Mouse (Mus musculus) gastrocnemius, postnatal 4 days (tissue): ENCODE results near the gene 1110059G10Rik. TPM values are rescaled to one million over a fixed set of nuclear protein-coding genes. Genes with fewer than 3 reads are reported as not detected.

Source experiments
- DNase-seq, 2 experiments: peaks; one replicate each; pipeline ENCODE4 v3.0.0; 2021 to 2022; ENCODE audit warnings: low spot score in 2 of 2, mixed read lengths in 2 of 2
- long read RNA-seq, 2 experiments: library from polyadenylated mRNA; stranded (forward); transcript quantifications; one replicate each; pipeline ENCODE4 v2.0.0; 2021
- total RNA-seq, 2 experiments: library from RNA; stranded (reverse); gene quantifications; 2 replicates each; pipeline ENCODE4 v1.2.3; 2021

Gene 1110059G10Rik
- total RNA-seq = 10 to 100 TPM; 18.1 to 20.7 TPM
- long read RNA-seq, experiment 1, transcript 1110059G10Rik-201 (3 exons, 3,361 nt) = major isoform, 7 of 10 reads
- long read RNA-seq, experiment 1, partial matches to known transcripts = 1 of 10 reads
- long read RNA-seq, experiment 1, other reads (novel, unspliced or antisense) = 2 of 10 reads
- long read RNA-seq, experiment 2, transcript 1110059G10Rik-201 (3 exons, 3,361 nt) = major isoform, 9 of 11 reads
- long read RNA-seq, experiment 2, partial matches to known transcripts = 1 of 11 reads
- long read RNA-seq, experiment 2, other reads (novel, unspliced or antisense) = 1 of 11 reads

DNA sequence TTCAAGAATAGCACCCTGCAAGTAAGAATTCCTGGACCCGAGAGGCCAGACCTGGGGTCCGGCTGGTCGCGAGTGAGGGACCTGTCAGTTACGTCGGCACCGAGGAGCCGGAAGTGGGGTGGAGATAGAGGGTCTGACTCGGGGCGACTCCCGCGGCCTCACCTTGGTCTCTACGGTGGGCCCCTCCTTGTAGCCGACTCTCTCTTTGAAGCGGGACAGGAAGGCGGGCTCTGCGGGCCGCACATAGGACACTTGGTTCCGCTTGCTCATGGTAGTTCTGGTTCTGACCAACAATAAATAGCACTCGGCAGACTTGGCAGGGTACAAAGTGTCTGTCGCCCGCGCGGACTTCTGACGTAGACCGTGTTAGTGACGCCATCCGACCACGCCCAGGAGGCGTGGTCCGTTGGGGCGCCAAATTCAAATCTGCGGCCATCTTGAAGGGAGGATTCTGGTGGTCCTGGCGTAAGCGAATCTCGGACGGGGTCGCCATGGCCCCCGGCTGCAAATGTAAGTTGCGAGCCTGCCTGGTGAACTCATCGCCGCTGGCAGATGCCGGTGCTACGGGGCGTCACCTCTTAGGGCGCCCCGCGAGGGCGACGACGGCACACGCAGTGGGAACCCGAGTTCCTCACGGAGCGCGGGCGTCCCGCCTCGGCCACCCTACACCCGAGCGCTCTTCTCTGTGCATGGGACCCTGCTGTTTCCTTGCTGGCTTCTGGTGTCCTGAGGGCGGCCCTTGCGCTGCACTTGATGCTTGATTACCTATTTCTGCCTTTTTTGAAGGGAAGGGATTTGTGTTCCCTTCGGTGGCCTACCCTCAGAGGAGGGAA is at the start of gene 1110059G10Rik, which contains the start of gene Kif15:
TSS of gene 1110059G10Rik (minus strand) at position 358 of the 833 bp plus-strand sequence.
TSS of gene Kif15 (plus strand) at position 404 of the 833 bp plus-strand sequence.
- peak; percentile 90 to 93 for DNase-seq

GRCm38 (mm10) chr9:122999193-122999586 is 48.4 kb upstream of the 1110059G10Rik start:
- no peak for DNase-seq

- DNase-seq = no peak
Observed at GRCm38 (mm10) chr9:122998406-122999192, 47.8 kb upstream of the 1110059G10Rik start.

GRCm38 (mm10) chr9:122928915-122929314 is 21.9 kb downstream of the 1110059G10Rik start:
- no peak for DNase-seq

GRCm38 (mm10) chr9:122922936-122923381 is 27.8 kb downstream of the 1110059G10Rik start, which contains the start of gene Zfp105:
TSS of gene Zfp105 (plus strand) at chr9:122923072.
- peak; percentile 51 to 78 for DNase-seq

DNA sequence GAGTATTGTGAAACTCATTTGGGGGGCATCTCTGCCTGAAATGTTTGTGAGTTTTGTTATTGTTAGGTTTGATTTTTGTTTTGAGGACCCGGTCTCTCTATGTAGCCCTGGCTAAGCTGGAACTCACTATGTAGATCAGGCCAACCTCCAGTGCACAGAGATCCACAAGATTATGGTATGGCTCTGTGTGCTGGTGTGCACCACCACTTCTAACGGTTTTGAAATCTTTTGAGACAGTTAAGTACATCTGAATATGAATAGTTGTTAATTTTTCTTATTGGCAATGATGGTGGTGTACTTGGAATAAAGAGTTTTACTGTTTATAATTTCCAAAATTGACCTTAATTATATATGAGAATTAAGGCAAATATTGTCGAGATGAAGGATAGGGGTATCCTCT is 28.4 kb downstream of the 1110059G10Rik start:
- no peak for DNase-seq

- DNase-seq = peak; percentile 33 to 72
Observed at GRCm38 (mm10) chr9:122902717-122903535, 47.9 kb downstream of the 1110059G10Rik start.

DNA sequence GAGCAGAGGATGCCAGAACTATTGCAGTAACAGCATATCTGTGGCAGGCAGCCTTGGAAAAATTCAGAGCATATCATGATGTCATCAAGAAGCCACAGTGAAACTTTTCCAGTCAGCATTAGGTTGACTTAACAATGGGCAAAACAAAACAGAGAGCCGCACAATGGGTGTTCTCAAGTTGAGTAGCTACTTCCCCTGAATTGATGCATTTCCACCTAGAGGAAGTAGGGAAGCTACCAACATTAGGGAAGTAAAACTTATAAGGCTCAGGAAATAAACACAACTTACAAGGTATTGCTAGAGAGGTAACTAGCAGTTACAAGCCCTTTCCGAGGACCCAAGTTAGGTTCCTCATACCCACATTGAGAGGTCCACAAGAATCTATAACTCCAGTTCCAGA is 49.8 kb downstream of the 1110059G10Rik start:
- no peak for DNase-seq

Other genes with a start within 250 kb of the 1110059G10Rik start
- not detected for gene Topaz1, start 203.7 kb downstream of the 1110059G10Rik start, total RNA-seq
- 10 to 100 TPM; 12.7 to 19.9 TPM for gene Tcaim, start 145.5 kb downstream of the 1110059G10Rik start, total RNA-seq
- gene Gm35549, start 107.0 kb downstream of the 1110059G10Rik start, total RNA-seq = not detected
- 10 to 100 TPM; 65.9 to 76.5 TPM for gene Zfp445, start 85.0 kb downstream of the 1110059G10Rik start, total RNA-seq
- gene Zkscan7, start 65.3 kb downstream of the 1110059G10Rik start, total RNA-seq = 1 to 10 TPM; 5.6 to 6.0 TPM
- 10 to 100 TPM; 10.6 to 11.7 TPM for gene Zfp105, start 27.9 kb downstream of the 1110059G10Rik start, total RNA-seq
- gene Kif15, start within 50 bp of the 1110059G10Rik start, total RNA-seq = 10 to 100 TPM; 14.5 to 19.4 TPM
- gene Tmem42, start 70.3 kb upstream of the 1110059G10Rik start, total RNA-seq = 10 to 100 TPM; 10.4 to 12.0 TPM
- under 1 TPM in 1 of 2 experiments, not detected in 1; 0.29 TPM for gene Tgm4, start 83.7 kb upstream of the 1110059G10Rik start, total RNA-seq
- 10 to 100 TPM; 49.8 to 50.5 TPM for gene Zdhhc3, start 162.2 kb upstream of the 1110059G10Rik start, total RNA-seq
- gene Exosc7, start 162.2 kb upstream of the 1110059G10Rik start, total RNA-seq = 10 to 100 TPM; 29.9 to 33.8 TPM
- 100 to 1,000 TPM; 207 to 229 TPM for gene Clec3b, start 199.9 kb upstream of the 1110059G10Rik start, total RNA-seq